Mouse (Mus musculus) cortical plate, adult 2 months (tissue): ENCODE results near the gene Syndig1. TPM values are rescaled to one million over a fixed set of nuclear protein-coding genes. Genes with fewer than 3 reads are reported as not detected.

Source experiments
- H3K27ac ChIP-seq: fragments of 200-500 bp; 2 replicates; pipeline ENCODE4 v1.5.1; 2012; ENCODE audit warnings: low read length, control low read depth, inconsistent platforms; ENCODE audit not compliant: insufficient read depth
- H3K4me1 ChIP-seq: fragments of 200-500 bp; 2 replicates; pipeline ENCODE4 v1.6.1; 2011; ENCODE audit warnings: low read length; ENCODE audit not compliant: control insufficient read depth, insufficient read depth
- H3K4me3 ChIP-seq: fragments of 200-500 bp; 2 replicates; pipeline ENCODE4 v1.5.1; 2011; ENCODE audit warnings: mild to moderate bottlenecking, low read length, control low read depth; ENCODE audit not compliant: insufficient read depth
- CTCF ChIP-seq: fragments of 200-500 bp; IDR thresholded peaks from 2 replicates; pipeline ENCODE4 v1.5.1; 2011; ENCODE audit warnings: mild to moderate bottlenecking, control low read depth, low read length; ENCODE audit not compliant: insufficient read depth; ENCODE audit errors: extremely low read depth
- POLR2A ChIP-seq: fragments of 200-500 bp; IDR thresholded peaks from 2 replicates; pipeline ENCODE4 v1.6.1; 2011; ENCODE audit warnings: mild to moderate bottlenecking, low read length, control low read depth; ENCODE audit not compliant: insufficient read depth; ENCODE audit errors: extremely low read depth
- polyA plus RNA-seq: library from polyadenylated mRNA; depleted of rRNA; stranded (reverse); fragments of >200 nt; gene quantifications from 2 replicates; pipeline ENCODE4 v1.2.3, GENCODE M21; 2012; rRNA removed

Syndig1 gene
- polyA plus RNA-seq = 58.3 and 61.6 TPM in 2 replicates

DNA sequence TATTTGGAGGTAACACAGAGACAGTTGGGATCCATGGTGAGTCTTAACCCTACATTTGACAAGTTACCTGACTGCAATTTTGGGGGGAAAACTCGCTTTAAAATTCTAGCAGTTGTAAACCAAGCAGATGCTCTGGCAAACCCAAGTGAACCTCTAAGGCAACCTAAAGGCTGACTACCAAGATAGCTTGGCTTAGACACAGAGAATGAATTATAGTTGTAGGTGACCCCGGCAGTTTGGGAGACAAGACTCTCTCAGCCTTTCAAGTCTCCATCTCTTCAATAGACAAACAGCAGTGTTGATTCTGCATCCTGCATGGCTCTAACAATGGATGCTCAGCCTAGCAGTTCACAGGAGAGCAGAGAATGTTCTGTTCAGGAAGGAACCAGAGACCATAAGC lies at the start of gene Syndig1:
Gene Syndig1 (plus strand): TSS at position 301 of the 400 bp plus-strand sequence.
- TF ChIP-seq CTCF = no peak
- no peak for TF ChIP-seq POLR2A
- peaks cover 2% of the 10 kb centered on the region; the same call in 1 of the 2 replicates for H3K4me1 ChIP-seq
- peak within 1 kb of the TSS; percentile 67 for H3K4me3 ChIP-seq
- no peak within 1 kb of the TSS for H3K27ac ChIP-seq

DNA sequence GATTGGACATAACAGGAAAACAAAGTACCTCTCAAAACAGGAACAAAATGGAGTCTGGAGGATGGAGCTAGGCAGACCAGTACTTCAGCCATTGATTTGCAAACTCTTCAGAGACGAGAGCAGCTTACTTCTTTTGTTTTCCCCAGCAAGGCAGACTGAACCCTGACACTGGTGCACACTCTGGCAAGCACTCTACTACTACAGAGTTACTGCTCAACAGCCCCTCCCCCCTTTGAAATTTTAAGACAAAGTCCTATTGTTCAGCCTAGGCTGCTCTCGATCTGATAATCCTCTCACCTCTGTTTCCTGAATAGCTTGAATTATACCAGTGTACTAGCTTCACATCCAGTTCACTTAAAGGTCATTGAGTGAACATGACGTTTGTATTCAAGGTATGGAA lies 30.4 kb upstream of the Syndig1 start:
- Histone ChIP-seq H3K4me3 (no peak overlapping the region), H3K27ac (no peak overlapping the region), H3K4me1 (no peaks in the 10 kb centered on the region)
- no peak for TF ChIP-seq CTCF
- TF ChIP-seq POLR2A = no peak

DNA sequence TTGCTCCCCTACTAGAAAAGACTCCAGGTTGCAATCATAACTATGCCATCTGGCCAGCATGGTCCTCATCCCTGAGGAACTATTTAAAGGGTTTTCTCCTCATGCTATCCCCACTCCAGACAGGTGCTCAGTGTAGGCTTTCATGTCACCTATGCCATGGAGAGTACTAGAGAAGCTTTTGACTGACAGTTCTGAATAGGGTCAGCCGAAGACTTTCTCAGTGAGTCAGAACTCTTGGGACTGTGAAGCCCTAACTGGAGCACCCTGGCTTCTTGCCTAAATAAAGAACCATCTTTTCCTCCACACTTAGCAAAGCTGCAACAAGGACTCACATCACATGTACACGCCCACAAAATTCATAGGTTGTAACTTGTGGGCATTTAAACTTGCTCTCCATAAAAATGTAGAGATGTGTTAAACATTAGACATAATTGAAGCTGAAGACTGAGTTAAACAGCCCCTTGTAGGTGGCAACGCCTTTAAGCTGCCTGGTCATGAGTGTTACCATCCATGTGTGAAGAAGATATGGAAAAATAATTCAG lies 24.3 kb upstream of the Syndig1 start:
- TF ChIP-seq CTCF (no peak), POLR2A (no peak)
- Histone ChIP-seq H3K4me3 (no peak overlapping the region), H3K27ac (no peak overlapping the region), H3K4me1 (no peaks in the 10 kb centered on the region; the same call in 1 of the 2 replicates)

DNA sequence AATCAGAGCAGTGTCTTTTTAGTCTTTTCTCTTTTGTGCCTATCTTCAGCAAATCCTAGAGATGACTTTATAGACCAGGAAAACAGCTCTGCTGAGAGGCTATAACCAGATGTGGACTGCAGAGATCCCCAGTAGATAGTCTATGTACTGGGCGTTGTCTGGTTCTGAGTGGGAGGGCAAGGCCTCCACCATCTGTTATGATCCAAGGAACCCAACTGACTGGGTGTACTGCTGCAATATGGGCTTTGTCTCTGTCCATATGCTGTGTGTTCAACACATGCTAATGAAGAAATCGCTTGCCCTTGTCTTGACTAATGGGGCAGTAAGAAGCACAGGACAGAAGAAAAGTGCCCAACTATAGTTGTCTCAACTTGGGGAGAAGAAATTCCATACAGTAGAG lies 23.8 kb upstream of the Syndig1 start:
- H3K27ac ChIP-seq = no peak overlapping the region
- TF ChIP-seq CTCF (no peak), POLR2A (no peak)
- H3K4me1 ChIP-seq = no peaks in the 10 kb centered on the region; the same call in 1 of the 2 replicates
- no peak overlapping the region for H3K4me3 ChIP-seq

DNA sequence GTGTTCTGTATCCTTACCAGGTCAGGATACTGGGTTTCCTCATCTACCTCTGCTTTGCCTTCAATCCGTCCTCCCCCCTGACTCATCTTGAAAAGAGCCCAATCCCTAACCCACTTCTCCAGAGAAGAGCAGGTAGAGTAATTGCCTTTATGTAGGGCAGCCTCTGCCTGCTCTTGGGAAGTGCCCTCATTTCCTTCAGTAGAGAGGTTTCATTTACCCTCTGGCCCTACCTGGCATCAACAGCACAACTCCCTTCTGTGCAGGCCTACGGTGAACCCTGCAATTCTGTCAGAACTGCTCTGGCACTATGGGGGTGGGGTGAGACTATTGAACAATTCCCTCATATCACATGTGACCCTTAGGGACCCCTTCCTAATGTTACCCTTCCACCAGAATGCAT lies 16.1 kb upstream of the Syndig1 start:
- Histone ChIP-seq H3K4me3 (no peak overlapping the region), H3K27ac (no peak overlapping the region), H3K4me1 (no peaks in the 10 kb centered on the region)
- TF ChIP-seq CTCF = no peak
- TF ChIP-seq POLR2A = no peak

DNA sequence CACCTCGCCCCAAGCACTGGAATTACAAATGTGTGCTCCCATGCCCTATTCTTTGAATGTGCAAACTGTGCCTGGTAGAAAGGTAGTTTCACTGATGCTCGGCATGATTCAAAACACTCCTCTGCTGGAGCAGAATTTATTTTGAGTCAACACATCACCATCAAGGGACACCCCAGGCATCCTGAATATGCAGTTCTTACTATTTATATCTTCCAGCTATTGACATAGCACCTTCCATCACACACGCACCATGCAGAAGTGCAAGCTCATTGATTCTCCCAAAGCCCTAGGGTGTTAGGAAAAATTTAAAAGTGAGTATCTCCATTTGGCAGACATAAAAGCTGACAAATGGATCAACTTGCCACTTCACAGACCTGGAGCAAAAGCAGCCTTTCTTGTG lies 10.6 kb upstream of the Syndig1 start:
- no peaks in the 10 kb centered on the region for H3K4me1 ChIP-seq
- no peak overlapping the region for H3K4me3 ChIP-seq
- no peak for TF ChIP-seq POLR2A
- TF ChIP-seq CTCF = no peak
- H3K27ac ChIP-seq = no peak overlapping the region

DNA sequence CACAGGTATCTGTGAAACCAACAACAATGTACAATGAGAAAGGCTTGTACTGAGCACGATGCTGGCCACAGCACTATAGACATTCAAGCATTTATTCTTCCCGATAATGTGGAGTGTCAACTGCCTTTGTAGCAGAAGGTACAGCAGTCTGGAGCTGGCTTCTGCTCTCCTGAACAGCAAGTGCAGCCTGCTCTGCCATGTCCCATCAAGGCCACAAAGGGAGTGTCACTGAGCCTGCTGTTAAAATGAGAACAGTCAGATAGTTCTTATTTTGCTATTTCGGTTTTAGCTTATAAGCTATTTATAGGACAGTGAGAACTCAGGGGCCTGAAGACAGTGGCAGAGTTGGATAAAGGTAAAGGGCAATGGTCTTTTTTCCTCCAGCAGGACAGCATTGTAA lies 9.3 kb upstream of the Syndig1 start:
- Histone ChIP-seq H3K4me3 (no peak overlapping the region), H3K27ac (no peak overlapping the region), H3K4me1 (no peaks in the 10 kb centered on the region)
- no peak for TF ChIP-seq POLR2A
- TF ChIP-seq CTCF = no peak

DNA sequence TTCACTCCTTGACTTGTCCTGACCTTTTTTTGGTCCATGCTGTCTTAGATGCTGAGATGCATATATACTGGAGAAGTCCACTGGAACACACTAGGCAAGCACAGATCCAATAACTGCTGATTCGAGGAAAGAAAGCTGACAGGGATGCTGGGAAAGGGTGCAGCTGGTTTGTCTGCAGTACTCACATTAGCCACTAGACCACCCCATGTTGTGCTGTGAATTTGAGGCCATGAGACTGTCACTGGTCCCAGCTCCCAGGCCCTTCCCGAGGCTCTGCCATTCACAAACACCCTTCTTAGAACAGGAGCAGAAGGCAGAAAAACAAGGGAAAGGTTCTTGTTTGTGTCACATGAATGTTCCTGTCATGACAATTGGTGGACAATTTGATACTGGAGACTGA lies 8.8 kb upstream of the Syndig1 start:
- TF ChIP-seq POLR2A (no peak), CTCF (no peak)

DNA sequence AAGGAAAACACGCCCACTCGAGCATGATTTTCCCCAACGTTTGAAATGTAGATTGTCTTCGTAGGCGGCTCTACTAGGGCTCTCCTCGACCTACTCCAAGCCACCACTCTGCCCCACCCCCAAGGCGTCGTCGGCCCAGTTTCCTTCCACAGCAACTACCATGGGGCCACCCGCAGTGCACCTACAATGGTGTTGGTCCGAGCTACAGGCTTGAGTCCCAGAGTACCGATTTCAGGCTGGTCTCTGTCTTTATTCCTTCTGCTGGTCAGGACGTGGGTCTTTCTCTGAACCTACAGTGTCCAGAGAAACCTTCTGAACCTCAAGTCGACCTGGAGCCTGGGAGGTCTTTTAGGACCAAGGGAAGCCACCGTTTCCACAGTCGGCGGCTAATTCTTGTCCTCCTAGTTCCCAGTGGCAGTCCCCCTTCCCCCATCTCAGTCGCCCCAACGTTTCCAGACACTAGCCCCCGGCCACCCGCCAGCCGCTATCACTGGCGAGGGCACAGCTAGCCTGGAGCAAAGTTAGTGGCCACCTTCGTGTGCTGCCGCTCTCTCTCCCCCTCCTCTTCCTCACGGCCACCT lies 1.0 kb downstream of the Syndig1 start:
- TF ChIP-seq CTCF = no peak
- no peak for TF ChIP-seq POLR2A
- peaks cover 2% of the 10 kb centered on the region; the same call in 1 of the 2 replicates for H3K4me1 ChIP-seq
- H3K4me3 ChIP-seq = peak overlapping the region; percentile 67
- H3K27ac ChIP-seq = peak overlapping the region; percentile 55; the same call in 1 of the 2 replicates

More for the DNA sequence above, 8.8 kb upstream of the Syndig1 start:
- no peak overlapping the region for H3K27ac ChIP-seq
- no peaks in the 10 kb centered on the region for H3K4me1 ChIP-seq
- H3K4me3 ChIP-seq = no peak overlapping the region
